Mouse (Mus musculus): ENCODE data around the gene Sigirr. TPM values are rescaled to one million over a fixed set of nuclear protein-coding genes. Genes with fewer than 3 reads are reported as not detected.

The Sigirr gene
- polyA plus RNA-seq (2015; fragmentation: Nextera tagmentation; extraction: Ambion mirVana) = 17.8 and 20.5 TPM in 2 replicates

- Histone ChIP-seq H3K27ac (peak within 1 kb of the TSS; percentile 93), H3K4me1 (replicated peaks) (peaks cover 18% of the 10 kb centered on the region; the same call in 1 of the 2 replicates), H3K9me3 (no peaks in the 10 kb centered on the region), H3K4me3 (replicated peaks) (peak within 1 kb of the TSS; percentile 48), H3K36me3 (no peaks in the 10 kb centered on the region), H3K27me3 (replicated peaks) (peaks cover 4% of the 10 kb centered on the region), H3K4me2 (replicated peaks) (peak within 1 kb of the TSS; percentile 88), H3K9ac (peak within 1 kb of the TSS; percentile 53)
- under 1% methylated on average over 56 of the region's 56 CpGs for WGBS
- ATAC-seq = peak; percentile 88
Observed at GRCm38 (mm10) chr7:141099911-141100691, at the start of gene Sigirr. Gene Sigirr, minus strand, starts transcription at chr7:141100572.

- H3K4me1 ChIP-seq (replicated peaks) = no peaks in the 10 kb centered on the region
- no peak for ATAC-seq
- no peak overlapping the region for H3K4me2 ChIP-seq (replicated peaks)
- H3K9me3 ChIP-seq = no peaks in the 10 kb centered on the region
- no peak overlapping the region for H3K9ac ChIP-seq
- H3K27ac ChIP-seq = no peak overlapping the region
- H3K27me3 ChIP-seq (replicated peaks) = no peaks in the 10 kb centered on the region
- 60% methylated on average over 4 of the region's 4 CpGs for WGBS
- no peaks in the 10 kb centered on the region; the same call in 1 of the 2 replicates for H3K36me3 ChIP-seq
- no peak overlapping the region for H3K4me3 ChIP-seq (replicated peaks)
Observed at GRCm38 (mm10) chr7:141148639-141149038, 48.3 kb upstream of the Sigirr start.

- Histone ChIP-seq H3K27ac (no peak overlapping the region), H3K4me3 (replicated peaks) (no peak overlapping the region), H3K4me1 (replicated peaks) (no peaks in the 10 kb centered on the region), H3K36me3 (no peaks in the 10 kb centered on the region; the same call in none of the 2 replicates), H3K4me2 (replicated peaks) (no peak overlapping the region), H3K9me3 (no peaks in the 10 kb centered on the region), H3K27me3 (replicated peaks) (no peaks in the 10 kb centered on the region), H3K9ac (no peak overlapping the region)
- ATAC-seq = no peak
- 82% methylated on average over 6 of the region's 6 CpGs for WGBS
Observed at GRCm38 (mm10) chr7:141147044-141147443, 46.7 kb upstream of the Sigirr start.

GRCm38 (mm10) chr7:141146043-141146595 is 45.7 kb upstream of the Sigirr start:
- ATAC-seq = no peak
- 91% methylated on average over 12 of the region's 12 CpGs for WGBS
- no peak overlapping the region for H3K27ac ChIP-seq

GRCm38 (mm10) chr7:141145403-141145802 is 45.0 kb upstream of the Sigirr start:
- no peaks in the 10 kb centered on the region for H3K9me3 ChIP-seq
- no peaks in the 10 kb centered on the region for H3K27me3 ChIP-seq (replicated peaks)
- no peak overlapping the region for H3K9ac ChIP-seq
- H3K4me2 ChIP-seq (replicated peaks) = no peak overlapping the region
- no peak for ATAC-seq
- H3K4me1 ChIP-seq (replicated peaks) = no peaks in the 10 kb centered on the region
- no peak overlapping the region for H3K27ac ChIP-seq
- no peaks in the 10 kb centered on the region; the same call in none of the 2 replicates for H3K36me3 ChIP-seq
- 63% methylated on average over 1 of the region's 1 CpGs for WGBS
- H3K4me3 ChIP-seq (replicated peaks) = no peak overlapping the region

More at GRCm38 (mm10) chr7:141146043-141146595, 45.7 kb upstream of the Sigirr start:
- no peaks in the 10 kb centered on the region for H3K9me3 ChIP-seq
- H3K36me3 ChIP-seq = no peaks in the 10 kb centered on the region; the same call in none of the 2 replicates
- H3K27me3 ChIP-seq (replicated peaks) = no peaks in the 10 kb centered on the region
- no peak overlapping the region for H3K9ac ChIP-seq
- H3K4me2 ChIP-seq (replicated peaks) = no peak overlapping the region
- H3K4me1 ChIP-seq (replicated peaks) = no peaks in the 10 kb centered on the region
- H3K4me3 ChIP-seq (replicated peaks) = no peak overlapping the region

GRCm38 (mm10) chr7:141144650-141145049 is 44.3 kb upstream of the Sigirr start:
- Histone ChIP-seq H3K4me2 (replicated peaks) (no peak overlapping the region), H3K4me3 (replicated peaks) (no peak overlapping the region), H3K27me3 (replicated peaks) (no peaks in the 10 kb centered on the region), H3K27ac (no peak overlapping the region), H3K4me1 (replicated peaks) (no peaks in the 10 kb centered on the region), H3K9ac (no peak overlapping the region), H3K36me3 (no peaks in the 10 kb centered on the region; the same call in none of the 2 replicates), H3K9me3 (no peaks in the 10 kb centered on the region)
- no peak for ATAC-seq
- WGBS = 92% methylated on average over 3 of the region's 3 CpGs

- H3K27ac ChIP-seq = no peak overlapping the region
- H3K4me1 ChIP-seq (replicated peaks) = no peaks in the 10 kb centered on the region
- H3K9ac ChIP-seq = no peak overlapping the region
- H3K36me3 ChIP-seq = no peaks in the 10 kb centered on the region; the same call in none of the 2 replicates
- H3K27me3 ChIP-seq (replicated peaks) = no peaks in the 10 kb centered on the region
- no peak for ATAC-seq
- no peaks in the 10 kb centered on the region for H3K9me3 ChIP-seq
- H3K4me3 ChIP-seq (replicated peaks) = no peak overlapping the region
- H3K4me2 ChIP-seq (replicated peaks) = no peak overlapping the region
- 67% methylated on average over 2 of the region's 2 CpGs for WGBS
Observed at GRCm38 (mm10) chr7:141143861-141144260, 43.5 kb upstream of the Sigirr start.

GRCm38 (mm10) chr7:141143112-141143511 is 42.7 kb upstream of the Sigirr start:
- Histone ChIP-seq H3K4me2 (replicated peaks) (no peak overlapping the region), H3K27ac (no peak overlapping the region), H3K36me3 (peaks cover under 1% of the 10 kb centered on the region), H3K9ac (no peak overlapping the region), H3K9me3 (no peaks in the 10 kb centered on the region), H3K27me3 (replicated peaks) (no peaks in the 10 kb centered on the region), H3K4me3 (replicated peaks) (no peak overlapping the region), H3K4me1 (replicated peaks) (no peaks in the 10 kb centered on the region)
- peak; percentile 49; the same call in 1 of the 2 replicates for ATAC-seq
- WGBS = 50% methylated on average over 5 of the region's 5 CpGs

- no peaks in the 10 kb centered on the region for H3K27me3 ChIP-seq (replicated peaks)
- no peak overlapping the region for H3K9ac ChIP-seq
- H3K27ac ChIP-seq = no peak overlapping the region
- 80% methylated on average over 4 of the region's 4 CpGs for WGBS
- no peak overlapping the region for H3K4me3 ChIP-seq (replicated peaks)
- ATAC-seq = no peak
- no peak overlapping the region for H3K4me2 ChIP-seq (replicated peaks)
- no peaks in the 10 kb centered on the region for H3K4me1 ChIP-seq (replicated peaks)
- peaks cover 5% of the 10 kb centered on the region for H3K36me3 ChIP-seq
- H3K9me3 ChIP-seq = no peaks in the 10 kb centered on the region
Observed at GRCm38 (mm10) chr7:141141326-141141725, 41.0 kb upstream of the Sigirr start.

- Histone ChIP-seq H3K36me3 (peaks cover 8% of the 10 kb centered on the region), H3K27me3 (replicated peaks) (no peaks in the 10 kb centered on the region), H3K9ac (peak overlapping the region; percentile 96), H3K9me3 (no peaks in the 10 kb centered on the region), H3K4me3 (replicated peaks) (peak overlapping the region; percentile 99), H3K4me2 (replicated peaks) (peak overlapping the region; percentile 84), H3K27ac (no peak overlapping the region), H3K4me1 (replicated peaks) (peaks cover 15% of the 10 kb centered on the region)
- WGBS = 53% methylated on average over 12 of the region's 12 CpGs
- ATAC-seq = peak; percentile 37; the same call in 1 of the 2 replicates
Observed at GRCm38 (mm10) chr7:141131904-141132755, 31.8 kb upstream of the Sigirr start.

GRCm38 (mm10) chr7:141131024-141131820 is 30.9 kb upstream of the Sigirr start:
- Histone ChIP-seq H3K27ac (peak overlapping the region; percentile 62; the same call in 1 of the 2 replicates), H3K36me3 (peaks cover 8% of the 10 kb centered on the region), H3K4me3 (replicated peaks) (peak overlapping the region; percentile 99), H3K27me3 (replicated peaks) (no peaks in the 10 kb centered on the region), H3K4me2 (replicated peaks) (peak overlapping the region; percentile 84), H3K4me1 (replicated peaks) (peaks cover 15% of the 10 kb centered on the region), H3K9me3 (no peaks in the 10 kb centered on the region), H3K9ac (peak overlapping the region; percentile 96)
- under 1% methylated on average over 59 of the region's 59 CpGs for WGBS
- ATAC-seq = peak; percentile 100

Data from intestine, embryonic 15.5 days (tissue).